In the genomic region with DNA sequence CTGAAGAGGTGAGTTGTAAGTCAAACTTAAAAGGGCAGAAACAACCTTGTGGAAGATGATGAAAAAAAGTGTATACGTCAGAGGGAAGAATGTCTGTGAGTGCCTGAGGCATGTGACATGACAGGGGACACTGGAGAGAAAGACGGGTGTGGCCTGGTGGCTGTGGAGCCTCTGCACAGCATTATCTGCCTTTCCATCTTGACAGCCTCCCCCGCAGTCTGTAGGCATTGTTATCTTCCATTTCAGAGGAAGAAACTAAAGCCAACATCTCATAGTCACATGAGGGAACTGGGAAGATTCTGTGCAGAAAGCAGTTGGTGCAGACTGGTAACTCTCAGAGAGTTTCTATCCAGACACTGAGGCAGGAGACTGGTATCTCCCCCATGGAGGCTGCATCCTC, we compare ENCODE assay signal across 21 mouse cellular contexts. TPM values are rescaled to one million over a fixed set of nuclear protein-coding genes. Genes with fewer than 3 reads are reported as not detected.
A peak's percentile ranks its signal among the peaks of the same experiment; 100 is the strongest.
DNase-seq lines count a peak whose midpoint lies in the region; ATAC-seq and TF ChIP-seq lines count a peak whose summit lies in the region.
"Had no signal": no experiment of that assay in that cellular context is flagged by ENCODE, and none has a peak within 500 bp of the region (broad histone marks: within the 10 kb centered on the region; RNA-seq: fewer than 3 reads in every experiment).

No protein-coding gene starts in this region.

- TF ChIP-seq EP300 in MEL (IDR thresholded peaks at IDR 0.05; ENCODE audit: low read depth in 1 of 2, low read length in 2 of 2), result peak; percentile 74 to 81

- H3K9ac ChIP-seq in MEL (ENCODE audit: control insufficient read depth, low read depth, low read length, poor library complexity, severe bottlenecking), result peak overlapping the region; percentile 32; the same call in 1 of the 2 replicates
- H3K9ac ChIP-seq in liver, embryonic 16.5 days (ENCODE audit: low read depth, low read length), result no peak overlapping the region
- H3K9ac ChIP-seq in heart, embryonic 11.5 days (ENCODE audit: low read depth, low read length), result no peak overlapping the region
- H3K9ac ChIP-seq: embryonic facial prominence, embryonic 15.5 days; limb, embryonic 12.5 days; lung, embryonic 14.5 days; stomach, embryonic 15.5 days had no signal

- no peak for TF ChIP-seq POLR2A in MEL (IDR thresholded peaks at IDR 0.05; ENCODE audit: control insufficient read depth in 1 of 2, insufficient read depth in 1 of 2, low read depth in 1 of 2, low read length in 2 of 2, poor library complexity in 1 of 2)

- 12% methylated on average over 3 of the region's 3 CpGs for WGBS in liver, embryonic 16.5 days (ENCODE audit: insufficient replicate concordance)
- 35% methylated on average over 3 of the region's 3 CpGs for WGBS in heart, embryonic 11.5 days (ENCODE audit: insufficient replicate concordance)
- WGBS in midbrain, embryonic 10.5 days, result 92% methylated on average over 3 of the region's 3 CpGs

- ATAC-seq in liver, embryonic 16.5 days (ENCODE audit: low read depth), result peak; percentile 88
- no peak for ATAC-seq in heart, embryonic 11.5 days (replicated peaks; ENCODE audit: insufficient number of reproducible peaks, low FRiP score, low TSS enrichment)
- ATAC-seq: activated CD4-positive, CD25-positive, alpha-beta regulatory T cell, adult 4 months; forebrain, embryonic 16.5 days; inflammation-experienced regulatory T-cells, adult 6 months; Patski had no signal

- peak overlapping the region; percentile 27 to 36; a peak in 2 of 4 replicates for H3K4me3 ChIP-seq in MEL (ENCODE audit: control insufficient read depth in 1 of 2, insufficient read depth in 1 of 2, low read depth in 2 of 2, low read length in 2 of 2)
- no peak overlapping the region for H3K4me3 ChIP-seq in liver, embryonic 16.5 days (ENCODE audit: low read depth, low read length)
- H3K4me3 ChIP-seq in heart, embryonic 11.5 days (ENCODE audit: low read depth, low read length), result no peak overlapping the region
- H3K4me3 ChIP-seq in midbrain, embryonic 10.5 days, result no peak overlapping the region
- H3K4me3 ChIP-seq: embryonic facial prominence, embryonic 15.5 days; hindbrain, embryonic 10.5 days; limb, embryonic 12.5 days; stomach, embryonic 15.5 days had no signal

- no peaks in the 10 kb centered on the region; the same call in 1 of the 2 replicates for H3K79me2 ChIP-seq in MEL (ENCODE audit: control insufficient read depth, insufficient read depth, low read length, poor library complexity)

- DNase-seq in CD4-positive helper T cell, adult 2 months (ENCODE audit: low read depth, low spot score), result peak; percentile 50
- peak; percentile 82 for DNase-seq in MEL (ENCODE audit: low read depth, low spot score)
- peak; percentile 11 for DNase-seq in induced T-regulatory cell, adult 2 months (ENCODE audit: low read depth)
- no peak for DNase-seq in midbrain, embryonic 10.5 days (ENCODE audit: low spot score)
- no peak for DNase-seq in cerebellum, adult 18-20 months
- DNase-seq: adrenal gland, postnatal 10 days; cerebellum, adult 11-12 months; cerebellum, postnatal 25 days; lung, embryonic 14.5 days; right cerebral cortex, postnatal 25 days; thymus, adult 18-20 months had no signal

- no peak overlapping the region for H3K4me2 ChIP-seq in liver, embryonic 16.5 days (ENCODE audit: low read depth, low read length)
- no peak overlapping the region for H3K4me2 ChIP-seq in heart, embryonic 11.5 days
- H3K4me2 ChIP-seq: embryonic facial prominence, embryonic 15.5 days; limb, embryonic 12.5 days; lung, embryonic 14.5 days; stomach, embryonic 15.5 days had no signal

- TF ChIP-seq RAD21 in MEL (IDR thresholded peaks at IDR 0.05; ENCODE audit: low read depth, low read length), result no peak

- H3K27me3 ChIP-seq in MEL (ENCODE audit: control insufficient read depth in 1 of 2, insufficient read depth in 2 of 2, low read length in 2 of 2), result no peaks in the 10 kb centered on the region
- no peaks in the 10 kb centered on the region for H3K27me3 ChIP-seq in liver, embryonic 16.5 days (ENCODE audit: control insufficient read depth, insufficient read depth, low read depth, low read length)
- no peaks in the 10 kb centered on the region for H3K27me3 ChIP-seq in heart, embryonic 11.5 days (ENCODE audit: control insufficient read depth, insufficient read depth, low read length)
- H3K27me3 ChIP-seq in midbrain, embryonic 10.5 days (ENCODE audit: low read depth, poor library complexity, severe bottlenecking), result no peaks in the 10 kb centered on the region
- H3K27me3 ChIP-seq: embryonic facial prominence, embryonic 15.5 days; limb, embryonic 12.5 days; Patski; stomach, embryonic 15.5 days had no signal

- no peaks in the 10 kb centered on the region for H3K9me3 ChIP-seq in MEL (replicated peaks; ENCODE audit: insufficient read depth, low read length)
- no peaks in the 10 kb centered on the region for H3K9me3 ChIP-seq in liver, embryonic 16.5 days (replicated peaks; ENCODE audit: control insufficient read depth, low read length)
- H3K9me3 ChIP-seq in heart, embryonic 11.5 days (replicated peaks; ENCODE audit: control insufficient read depth, low read length), result no peaks in the 10 kb centered on the region
- no peaks in the 10 kb centered on the region for H3K9me3 ChIP-seq in midbrain, embryonic 10.5 days (replicated peaks)
- H3K9me3 ChIP-seq: embryonic facial prominence, embryonic 15.5 days; hindbrain, embryonic 10.5 days; limb, embryonic 12.5 days; stomach, embryonic 15.5 days had no signal

- H3K27ac ChIP-seq in MEL (ENCODE audit: control insufficient read depth, low read depth, low read length), result peak overlapping the region; percentile 81
- peak overlapping the region; percentile 17; the same call in 1 of the 2 replicates for H3K27ac ChIP-seq in liver, embryonic 16.5 days (ENCODE audit: low read length)
- no peak overlapping the region for H3K27ac ChIP-seq in heart, embryonic 11.5 days (ENCODE audit: low read depth, low read length)
- H3K27ac ChIP-seq in midbrain, embryonic 10.5 days (replicated peaks), result no peak overlapping the region
- H3K27ac ChIP-seq: embryonic facial prominence, embryonic 15.5 days; hindbrain, embryonic 10.5 days; limb, embryonic 12.5 days; stomach, embryonic 15.5 days had no signal

- no peak for TF ChIP-seq CTCF in MEL (IDR thresholded peaks at IDR 0.05 in 2 of 3, conservative IDR thresholded peaks at IDR 0.05 in 1 of 3; ENCODE audit: control insufficient read depth in 1 of 3, insufficient read depth in 1 of 3, low read depth in 2 of 3, low read length in 3 of 3, poor library complexity in 1 of 3, severe bottlenecking in 1 of 3)

- H3K4me1 ChIP-seq in MEL (ENCODE audit: control insufficient read depth in 1 of 2, insufficient read depth in 2 of 2, low read length in 2 of 2), result peaks cover 14 to 24% of the 10 kb centered on the region in 2 experiments
- peaks cover 12% of the 10 kb centered on the region for H3K4me1 ChIP-seq in liver, embryonic 16.5 days (ENCODE audit: control insufficient read depth, low read depth, low read length)
- H3K4me1 ChIP-seq in heart, embryonic 11.5 days (ENCODE audit: control insufficient read depth, insufficient read depth, low read length), result peaks cover 7% of the 10 kb centered on the region; the same call in 1 of the 2 replicates
- no peaks in the 10 kb centered on the region for H3K4me1 ChIP-seq in midbrain, embryonic 10.5 days
- H3K4me1 ChIP-seq: hindbrain, embryonic 10.5 days; stomach, embryonic 15.5 days had no signal

- H3K36me3 ChIP-seq in MEL (ENCODE audit: control insufficient read depth in 1 of 2, insufficient read depth in 2 of 2, low read length in 2 of 2), result peaks cover 0 to 22% of the 10 kb centered on the region in 2 experiments; a peak in 2 of 4 replicates
- H3K36me3 ChIP-seq in liver, embryonic 16.5 days (ENCODE audit: control insufficient read depth, insufficient read depth), result no peaks in the 10 kb centered on the region
- H3K36me3 ChIP-seq in heart, embryonic 11.5 days (ENCODE audit: control insufficient read depth, insufficient read depth, low read length), result no peaks in the 10 kb centered on the region
- no peaks in the 10 kb centered on the region for H3K36me3 ChIP-seq in midbrain, embryonic 10.5 days
- H3K36me3 ChIP-seq: embryonic facial prominence, embryonic 15.5 days; hindbrain, embryonic 10.5 days; limb, embryonic 12.5 days; stomach, embryonic 15.5 days had no signal

TF ChIP-seq in MEL, 35 proteins besides CTCF, POLR2A, EP300 and RAD21 (continues in another document):
- TF ChIP-seq TAL1 (IDR thresholded peaks at IDR 0.05; ENCODE audit: low read length) (peak; percentile 42), USF2 (IDR thresholded peaks at IDR 0.05; ENCODE audit: borderline replicate concordance in 1 of 2, insufficient read depth in 1 of 2, low read depth in 1 of 2, low read length in 2 of 2) (peak in 1 of 2 experiments; percentile 41; a peak in 1 of 4 replicates), ZKSCAN1 (IDR thresholded peaks at IDR 0.05; ENCODE audit: low read depth, low read length) (no peak), BHLHE40 (IDR thresholded peaks at IDR 0.05; ENCODE audit: borderline replicate concordance, low read depth, low read length) (peak; percentile 90), USF1 (IDR thresholded peaks at IDR 0.05; ENCODE audit: low read depth, low read length) (peak; percentile 90), CHD2 (IDR thresholded peaks at IDR 0.05; ENCODE audit: low read length) (no peak), POLR2AphosphoS2 (IDR thresholded peaks at IDR 0.05; ENCODE audit: low read length) (no peak), MYC (IDR thresholded peaks at IDR 0.05; ENCODE audit: low read depth, low read length) (0 out of 2 replicates have a peak, but pooled peaks have one; percentile 29), MYB (IDR thresholded peaks at IDR 0.05; ENCODE audit: low read depth, low read length) (no peak), NRF1 (IDR thresholded peaks at IDR 0.05; ENCODE audit: insufficient read depth, low read depth, low read length, poor library complexity, severe bottlenecking) (no peak), ZNF384 (IDR thresholded peaks at IDR 0.05; ENCODE audit: low read depth, low read length) (peak; percentile 78), TBP (IDR thresholded peaks at IDR 0.05; ENCODE audit: low read depth, low read length) (no peak), SMC3 (IDR thresholded peaks at IDR 0.05; ENCODE audit: low read depth, low read length) (no peak), KAT2A (conservative IDR thresholded peaks at IDR 0.05; ENCODE audit: low read depth, low read length) (0 out of 2 replicates have a peak, but pooled peaks have one; percentile 11), MXI1 (IDR thresholded peaks at IDR 0.05; ENCODE audit: low read depth, low read length) (peak; percentile 77)

RNA-seq across cellular contexts. Expression of gene Trmt10b, which starts 29.0 kb away (rescaled TPM):
- 9.6 and 9.9 TPM in 2 replicates for total RNA-seq in MEL (2012; rRNA removed)
- polyA plus RNA-seq in MEL (2012; ENCODE audit: insufficient read depth in 1 of 2, insufficient read length in 2 of 2, low read depth in 1 of 2, low replicate concordance in 2 of 2, missing spikeins in 1 of 2), result 10 to 100 TPM in 1 of 2 experiments, not detected in 1; 19.7 TPM
- polyA plus RNA-seq in liver, embryonic 16.5 days (2015; fragmentation: Nextera tagmentation; extraction: Ambion mirVana), result 4.1 and 4.5 TPM in 2 replicates
- polyA plus RNA-seq in heart, embryonic 11.5 days (2014; fragmentation: Nextera tagmentation; extraction: Ambion mirVana), result 13.3 and 14.0 TPM in 2 replicates
- polyA plus RNA-seq in midbrain, embryonic 10.5 days (2016; fragmentation: Nextera tagmentation; extraction: Ambion mirVana), result 19.3 and 20.7 TPM in 2 replicates

Comparison
In these comparisons a context has a peak if more than half of its experiments do, and no peak if none do; other contexts are left out.
1. DNase-seq: peak in CD4-positive helper T cell, adult 2 months (single experiment), MEL (single experiment) and induced T-regulatory cell, adult 2 months (single experiment); none in midbrain, embryonic 10.5 days (single experiment) and cerebellum, adult 18-20 months (0 of 2).
2. H3K27ac ChIP-seq: peak in MEL (single experiment) and liver, embryonic 16.5 days (single experiment); none in heart, embryonic 11.5 days (single experiment) and midbrain, embryonic 10.5 days (single experiment).
3. H3K4me3 ChIP-seq: peak in MEL (2 of 2); none in liver, embryonic 16.5 days (single experiment), heart, embryonic 11.5 days (single experiment) and midbrain, embryonic 10.5 days (single experiment).